Mouse (Mus musculus) spleen, adult 2 months (tissue): Measurements from ENCODE around the gene Gpi1.

Source experiments
- CTCF ChIP-seq: fragments of 200-500 bp; IDR thresholded peaks from 2 replicates; pipeline ENCODE4 v1.5.1; 2011; ENCODE audit warnings: mild to moderate bottlenecking, inconsistent platforms; ENCODE audit not compliant: insufficient read depth, insufficient read length, insufficient replicate concordance; ENCODE audit errors: extremely low read depth
- POLR2A ChIP-seq: fragments of 200-500 bp; IDR thresholded peaks from 2 replicates; pipeline ENCODE4 v1.6.1; 2011; ENCODE audit warnings: low read depth, low read length, inconsistent platforms

GRCm38 (mm10) chr7:34195632-34196031 is 34.5 kb downstream of the Gpi1 start:
- TF ChIP-seq POLR2A (no peak), CTCF (no peak)
